Mouse (Mus musculus): Measurements from ENCODE around the gene Fam122a.

Fam122a gene

GRCm38 (mm10) chr19:24476929-24477882, at the start of gene Fam122a:
TSS of gene Fam122a (minus strand) at chr19:24477356.
- peak; percentile 92 for DNase-seq (ENCODE audit: low spot score)

GRCm38 (mm10) chr19:24523476-24524313, 46.5 kb upstream of the Fam122a start:
- DNase-seq (ENCODE audit: low spot score), result no peak

- DNase-seq (ENCODE audit: low spot score), result no peak
These were observed 44.8 kb upstream of the Fam122a start for GRCm38 (mm10) chr19:24521997-24522396.

GRCm38 (mm10) chr19:24521146-24521545, 44.0 kb upstream of the Fam122a start:
- no peak for DNase-seq (ENCODE audit: low spot score)

- DNase-seq (ENCODE audit: low spot score), result no peak
These were observed 42.7 kb upstream of the Fam122a start for GRCm38 (mm10) chr19:24519732-24520409.

GRCm38 (mm10) chr19:24518384-24518783, 41.2 kb upstream of the Fam122a start:
- no peak for DNase-seq (ENCODE audit: low spot score)

GRCm38 (mm10) chr19:24517057-24517456, 39.9 kb upstream of the Fam122a start:
- DNase-seq (ENCODE audit: low spot score), result no peak

GRCm38 (mm10) chr19:24515941-24516340, 38.8 kb upstream of the Fam122a start:
- no peak for DNase-seq (ENCODE audit: low spot score)

GRCm38 (mm10) chr19:24514661-24515642, 37.8 kb upstream of the Fam122a start:
- no peak for DNase-seq (ENCODE audit: low spot score)

- no peak for DNase-seq (ENCODE audit: low spot score)
These were observed 36.1 kb upstream of the Fam122a start for GRCm38 (mm10) chr19:24513105-24513843.

GRCm38 (mm10) chr19:24511939-24512338, 34.8 kb upstream of the Fam122a start:
- DNase-seq (ENCODE audit: low spot score), result no peak

GRCm38 (mm10) chr19:24509391-24509790, 32.2 kb upstream of the Fam122a start:
- DNase-seq (ENCODE audit: low spot score), result no peak

- no peak for DNase-seq (ENCODE audit: low spot score)
These were observed 31.1 kb upstream of the Fam122a start for GRCm38 (mm10) chr19:24508087-24508767.

- DNase-seq (ENCODE audit: low spot score), result no peak
These were observed 25.7 kb upstream of the Fam122a start for GRCm38 (mm10) chr19:24502736-24503421.

- no peak for DNase-seq (ENCODE audit: low spot score)
These were observed 24.4 kb upstream of the Fam122a start for GRCm38 (mm10) chr19:24501525-24501924.

GRCm38 (mm10) chr19:24500431-24500830, 23.3 kb upstream of the Fam122a start:
- DNase-seq (ENCODE audit: low spot score), result no peak

- DNase-seq (ENCODE audit: low spot score), result no peak
These were observed 22.1 kb upstream of the Fam122a start for GRCm38 (mm10) chr19:24499291-24499690.

GRCm38 (mm10) chr19:24493887-24494286, 16.7 kb upstream of the Fam122a start:
- no peak for DNase-seq (ENCODE audit: low spot score)

GRCm38 (mm10) chr19:24491824-24492223, 14.7 kb upstream of the Fam122a start:
- DNase-seq (ENCODE audit: low spot score), result no peak
